Mouse (Mus musculus) cerebellum, postnatal 14 days (tissue): ENCODE measurements around the gene Crb2.

Experiments
- DNase-seq, 2 experiments: peaks; one replicate each; pipeline ENCODE4 v3.0.0; 2021; ENCODE audit warnings: mixed read lengths in 2 of 2

The Crb2 gene

GRCm38 (mm10) chr2:37802610-37803212, 26.7 kb downstream of the Crb2 start:
- DNase-seq = peak; percentile 83 to 86

- peak; percentile 74 to 76 for DNase-seq
Measured at GRCm38 (mm10) chr2:37811682-37812081, 35.6 kb downstream of the Crb2 start.

DNA sequence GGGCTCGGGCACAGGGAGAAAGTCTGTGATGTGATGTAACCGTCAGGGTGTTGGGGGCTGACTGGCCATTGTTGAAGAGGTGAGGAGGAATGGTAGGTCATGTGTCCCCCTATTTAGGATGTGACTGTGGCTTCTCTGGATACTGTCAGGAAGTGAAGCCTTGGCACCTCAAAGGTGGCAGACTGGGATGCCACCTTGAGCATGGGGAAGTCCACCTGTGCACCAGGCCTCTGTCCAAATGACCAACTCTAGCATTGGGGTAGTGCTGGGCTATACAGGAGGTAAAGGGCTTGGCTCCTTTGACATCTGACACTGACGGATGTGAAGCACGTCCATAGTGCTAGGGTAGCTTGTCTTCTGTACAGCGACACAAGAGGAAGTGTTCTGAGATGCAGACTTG, 36.4 kb downstream of the Crb2 start:
- DNase-seq = peak in 1 of 2 experiments; percentile 68

DNA sequence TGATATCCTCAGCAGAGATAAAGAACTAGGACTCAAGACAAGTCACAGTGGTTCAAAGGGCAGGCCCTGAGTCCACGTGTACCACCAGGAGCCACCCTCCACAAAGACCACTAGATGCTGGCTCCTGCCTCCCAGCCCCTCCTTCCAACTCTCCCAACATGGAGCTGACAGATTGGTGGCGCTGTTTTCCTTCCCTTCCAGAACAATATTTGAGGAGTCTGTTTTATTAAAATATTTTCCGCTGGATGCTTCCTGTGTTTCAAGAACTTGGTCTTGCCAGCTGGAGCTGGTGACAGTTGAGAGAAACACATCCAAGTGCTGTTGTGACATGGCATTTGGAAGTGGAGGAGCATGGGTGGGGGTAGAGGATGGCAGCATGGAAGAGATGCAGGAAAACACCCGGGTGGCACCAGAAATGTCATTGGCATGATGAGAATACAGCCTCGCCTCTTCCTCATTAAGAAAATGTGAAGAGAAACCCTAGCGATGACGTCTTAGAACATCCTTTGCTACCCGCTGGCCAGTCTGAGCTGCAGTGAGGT, 38.8 kb downstream of the Crb2 start:
- no peak for DNase-seq

DNA sequence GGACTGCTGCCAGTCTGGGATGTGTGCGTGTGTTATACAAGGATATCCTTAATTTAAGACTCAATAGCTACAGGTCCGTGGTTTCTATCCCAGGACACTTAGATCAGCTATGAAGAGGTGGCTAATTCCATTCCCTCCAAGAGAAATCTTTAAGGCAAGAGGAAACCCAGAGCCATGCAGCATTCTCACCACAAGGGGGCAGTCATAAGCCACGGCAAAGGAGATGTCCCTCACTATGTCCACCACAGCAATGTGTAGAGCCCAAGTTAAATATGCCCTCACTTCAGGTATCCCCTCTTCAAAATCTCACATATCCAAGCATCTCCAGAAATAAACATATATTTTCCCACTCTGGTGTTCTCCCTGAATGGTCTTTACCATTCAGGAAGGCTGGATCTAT, 39.6 kb downstream of the Crb2 start:
- DNase-seq = peak; percentile 91 to 93

DNA sequence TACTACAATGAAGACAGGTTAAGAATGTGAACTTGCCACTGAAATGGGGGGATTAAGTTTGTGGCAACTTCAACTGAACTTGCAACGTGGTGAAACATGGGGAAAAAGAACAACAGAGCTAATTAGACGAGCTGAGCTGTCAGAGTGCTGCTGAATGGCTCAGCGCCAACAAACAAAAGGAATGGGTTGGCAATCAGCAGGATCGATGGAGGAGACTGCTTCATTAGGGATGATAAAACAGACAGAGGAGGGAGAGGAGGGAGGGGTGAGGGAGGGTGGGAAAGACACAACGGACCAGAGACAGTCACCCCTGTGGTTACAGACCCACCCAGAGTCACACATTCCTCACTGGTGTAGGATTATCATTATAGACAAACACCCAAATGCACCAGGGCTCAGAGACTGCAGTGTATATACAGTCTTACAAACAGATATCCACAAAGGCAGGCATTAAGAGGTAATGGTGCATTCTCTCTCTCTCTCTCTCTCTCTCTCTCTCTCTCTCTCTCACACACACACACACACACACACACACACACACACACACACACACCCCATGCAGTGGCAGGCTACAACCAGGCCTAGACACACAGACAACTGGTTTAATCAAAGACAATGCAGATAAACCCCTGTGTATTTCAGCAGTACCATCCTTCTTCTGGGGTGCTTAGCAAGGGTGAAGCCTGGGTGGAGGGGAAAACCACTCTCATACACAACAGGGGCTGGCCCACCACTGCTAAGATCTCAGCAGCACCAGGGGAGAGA, 42.9 kb downstream of the Crb2 start:
- DNase-seq = no peak

GRCm38 (mm10) chr2:37819526-37820152, 43.6 kb downstream of the Crb2 start:
- no peak for DNase-seq

- no peak for DNase-seq
Measured at GRCm38 (mm10) chr2:37822122-37822521, 46.1 kb downstream of the Crb2 start.

- DNase-seq = peak; percentile 53 to 56
Measured at GRCm38 (mm10) chr2:37823826-37824225, 47.8 kb downstream of the Crb2 start.

DNA sequence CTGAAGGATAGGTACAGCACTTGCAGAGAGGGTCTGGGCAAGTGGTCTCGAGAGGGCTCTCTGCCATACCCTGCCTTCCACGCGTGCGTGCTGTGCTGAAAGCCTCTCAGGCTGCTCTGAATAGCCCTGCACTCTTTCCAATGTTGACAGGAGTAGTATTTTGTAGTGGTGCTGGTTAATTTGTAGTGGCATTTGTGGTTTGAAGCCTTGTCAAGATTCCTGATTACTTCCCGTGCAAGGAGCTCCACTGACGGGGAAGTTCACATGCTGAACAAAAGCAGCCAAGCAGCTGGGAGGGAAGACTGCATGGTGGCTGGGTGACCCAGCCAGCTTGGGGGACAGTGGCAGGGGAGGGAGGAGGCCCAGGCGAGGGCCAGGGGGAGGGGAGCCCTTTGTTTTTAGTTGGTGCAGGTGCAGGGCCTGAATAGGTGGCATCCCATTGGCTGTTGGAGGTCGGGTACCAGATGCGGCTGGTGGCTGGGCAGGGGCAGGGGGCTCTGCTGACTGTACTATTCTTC, 53.8 kb downstream of the Crb2 start:
- no peak for DNase-seq

DNA sequence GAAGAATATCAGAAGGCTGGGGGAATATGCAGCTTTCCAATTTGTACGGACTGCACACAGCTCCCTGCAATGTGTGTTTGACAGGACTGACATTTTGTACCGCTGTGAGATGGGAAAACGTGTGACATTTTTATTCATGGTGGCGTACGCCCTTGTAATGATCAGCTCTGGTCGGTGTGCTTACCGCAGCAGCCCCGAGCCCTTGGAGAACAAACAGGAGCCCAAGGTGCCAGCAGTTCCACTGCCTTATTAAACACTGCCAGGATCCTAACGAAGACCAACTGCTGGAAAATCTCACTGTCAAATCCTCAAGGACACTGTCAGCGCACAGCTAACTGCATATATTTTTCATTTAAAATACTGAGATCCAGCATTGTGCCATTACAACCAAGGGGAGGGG, 56.2 kb downstream of the Crb2 start:
- DNase-seq = no peak

- DNase-seq = no peak
Measured at GRCm38 (mm10) chr2:37836926-37837325, 60.9 kb downstream of the Crb2 start.

DNA sequence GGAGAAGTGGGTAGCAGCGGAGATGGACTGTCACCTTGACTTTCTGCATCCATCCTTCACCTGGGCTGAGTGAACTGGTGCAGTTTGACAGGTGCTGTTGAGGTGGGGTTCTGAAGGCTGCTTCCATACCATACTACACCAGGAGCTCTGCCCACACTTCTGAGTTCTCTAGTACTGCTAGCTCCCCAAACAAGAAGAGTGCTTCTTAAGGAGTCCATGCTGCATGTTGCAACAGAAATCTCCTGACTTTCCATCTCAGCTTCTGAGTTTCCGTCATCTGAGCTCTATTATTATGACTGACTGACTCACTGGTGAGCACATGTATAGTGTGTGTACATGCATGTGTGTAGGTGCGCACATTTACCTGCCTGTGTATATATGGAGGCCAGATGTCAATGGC, 61.5 kb downstream of the Crb2 start:
- no peak for DNase-seq

DNA sequence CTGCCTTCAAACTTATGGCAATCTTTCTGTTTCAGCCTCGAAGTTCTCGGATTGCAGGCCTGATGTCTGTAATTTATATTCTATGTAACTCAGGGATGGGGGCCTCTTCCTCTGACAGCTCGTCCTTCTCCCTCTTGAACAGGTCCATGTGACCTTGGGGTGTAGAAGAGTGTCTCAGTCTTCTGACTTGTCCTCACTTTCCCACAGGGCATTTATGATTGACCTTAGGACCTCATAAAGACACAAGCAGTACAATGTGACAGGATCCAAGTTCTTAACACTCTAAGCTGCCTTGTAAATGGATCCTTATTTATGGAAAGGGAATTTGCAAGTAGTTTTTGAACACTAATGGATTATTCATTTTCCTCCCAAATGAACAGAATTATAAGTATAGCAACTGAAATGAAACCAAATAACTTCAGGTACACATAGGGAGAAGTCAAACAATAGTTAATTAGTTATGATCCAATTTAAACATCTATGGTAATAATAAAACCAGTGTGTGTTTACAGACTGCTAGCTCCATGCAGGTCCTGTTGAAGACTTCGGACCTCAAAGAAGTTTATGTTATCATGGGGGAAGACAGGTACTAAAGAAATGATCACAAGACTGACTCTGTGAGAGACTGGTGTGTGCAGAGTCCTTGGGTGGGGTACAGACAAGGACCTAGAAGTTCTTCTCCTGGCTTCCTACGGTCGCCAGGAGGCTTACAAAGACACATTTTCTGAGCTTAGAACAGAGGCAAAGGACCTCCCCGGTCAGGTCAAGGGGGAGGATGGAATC, 62.3 kb downstream of the Crb2 start:
- no peak for DNase-seq

GRCm38 (mm10) chr2:37839922-37840321, 63.9 kb downstream of the Crb2 start:
- DNase-seq = no peak

DNA sequence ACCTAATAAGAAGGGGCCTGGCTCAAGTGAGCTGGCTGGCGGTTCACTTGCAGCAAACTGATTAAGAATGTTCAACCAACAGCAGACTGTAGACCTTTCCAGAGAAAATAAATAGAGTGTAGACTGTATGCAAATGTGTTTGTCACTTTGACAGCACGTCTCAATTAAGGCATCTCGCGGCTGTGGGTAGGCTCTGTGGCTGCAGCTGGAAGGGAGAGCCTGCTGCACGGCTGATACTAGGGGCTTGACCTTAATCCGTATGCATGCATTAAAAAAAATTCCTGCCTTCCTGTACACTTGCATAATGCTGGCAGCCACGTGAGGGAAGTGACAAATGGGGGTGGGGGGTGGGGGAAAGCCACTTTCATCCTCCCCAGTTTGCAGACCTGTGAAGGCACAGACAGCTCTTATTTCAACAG, 66.1 kb downstream of the Crb2 start:
- no peak for DNase-seq

GRCm38 (mm10) chr2:37842719-37843118, 66.7 kb downstream of the Crb2 start:
- no peak for DNase-seq
